Mouse (Mus musculus) ovary, adult 10 weeks (tissue): ENCODE measurements around the gene Fam208b. TPM values are rescaled to one million over a fixed set of nuclear protein-coding genes. Genes with fewer than 3 reads are reported as not detected.

Experiments
- polyA plus RNA-seq: library from polyadenylated mRNA; stranded (reverse); fragments of 350-450 nt; fragmentation: Illumina TruSeq; extraction: RNeasy Lipid Tissue Mini Kit (QIAGEN cat#74804); gene quantifications from one replicate; pipeline ENCODE4 v1.2.3, GENCODE M21; 2014

Fam208b gene
- 73.4 TPM for polyA plus RNA-seq

GRCm38 (mm10) chr13:3610795-3611438, at the start of gene Fam208b:
Gene Fam208b, minus strand, starts transcription at chr13:3611108.

GRCm38 (mm10) chr13:3633895-3634811, 23.2 kb upstream of the Fam208b start, which contains the start of gene Asb13:
Gene Asb13, plus strand, starts transcription at chr13:3634032.

GRCm38 (mm10) chr13:3537594-3538222, 73.2 kb downstream of the Fam208b start, which contains the start of gene Gdi2:
Gene Gdi2, plus strand, starts transcription at chr13:3538063.

Other genes with a start within 250 kb of the Fam208b start
- gene Gdi2, start 73.0 kb downstream of the Fam208b start, polyA plus RNA-seq = 1,368 TPM
- gene Asb13, start 22.9 kb upstream of the Fam208b start, polyA plus RNA-seq = 15.7 TPM
- gene Calml3, start 193.2 kb upstream of the Fam208b start, polyA plus RNA-seq = 0.88 TPM
- not detected for gene Calm4, start 226.6 kb upstream of the Fam208b start, polyA plus RNA-seq
- gene Calm5, start 243.1 kb upstream of the Fam208b start, polyA plus RNA-seq = not detected